Mouse (Mus musculus) urinary bladder, adult 18-20 months (tissue): ENCODE data around the gene Uggt1.

Source experiments
- DNase-seq, 2 experiments: peaks; one replicate each; pipeline ENCODE4 v3.0.0; 2022; ENCODE audit warnings: low spot score in 2 of 2, mixed read lengths in 2 of 2

Gene Uggt1

GRCm38 (mm10) chr1:36118061-36118685, 126.3 kb downstream of the Uggt1 start:
- DNase-seq, result no peak

GRCm38 (mm10) chr1:36116488-36116887, 128.0 kb downstream of the Uggt1 start:
- DNase-seq, result no peak

- no peak for DNase-seq
Observed at GRCm38 (mm10) chr1:36114844-36115243, 129.7 kb downstream of the Uggt1 start.

GRCm38 (mm10) chr1:36113670-36114069, 130.8 kb downstream of the Uggt1 start:
- DNase-seq, result no peak

- DNase-seq, result no peak
Observed at GRCm38 (mm10) chr1:36112665-36113064, 131.9 kb downstream of the Uggt1 start.

- DNase-seq, result no peak
Observed at GRCm38 (mm10) chr1:36109987-36110386, 134.5 kb downstream of the Uggt1 start.

- DNase-seq, result no peak
Observed at GRCm38 (mm10) chr1:36105917-36106706, 138.4 kb downstream of the Uggt1 start.

- DNase-seq, result no peak
Observed at GRCm38 (mm10) chr1:36100371-36100770, 144.1 kb downstream of the Uggt1 start.

GRCm38 (mm10) chr1:36098432-36098831, 146.1 kb downstream of the Uggt1 start:
- no peak for DNase-seq

- DNase-seq, result no peak
Observed at GRCm38 (mm10) chr1:36095423-36096272, 148.9 kb downstream of the Uggt1 start.

- no peak for DNase-seq
Observed at GRCm38 (mm10) chr1:36093741-36094140, 150.8 kb downstream of the Uggt1 start.

- no peak for DNase-seq
Observed at GRCm38 (mm10) chr1:36091246-36091645, 153.3 kb downstream of the Uggt1 start.

GRCm38 (mm10) chr1:36090722-36091110, 153.8 kb downstream of the Uggt1 start:
- no peak for DNase-seq
